Mouse (Mus musculus) liver, embryonic 11.5 days (tissue): Measurements from ENCODE around the gene Mfsd9. TPM values are rescaled to one million over a fixed set of nuclear protein-coding genes. Genes with fewer than 3 reads are reported as not detected.

Experiments
- ATAC-seq: fragments of 200-750 bp; cut with Nextera tagmentation; replicated peaks from 2 replicates; pipeline ENCODE4 v1.8.0; 2017; ENCODE audit warnings: moderate number of reproducible peaks, mild to moderate bottlenecking, moderate TSS enrichment, moderate library complexity; ENCODE audit not compliant: low FRiP score
- DNase-seq: peaks from one replicate; pipeline ENCODE4 v3.0.0-alpha.2; 2017; ENCODE audit warnings: low spot score
- H3K27ac ChIP-seq: fragments of 300-500 bp; sonication (generic); 2 replicates; pipeline ENCODE4 v1.5.1; 2014; ENCODE audit warnings: mild to moderate bottlenecking, low read depth, low read length, control low read depth
- H3K27me3 ChIP-seq: fragments of 300-500 bp; sonication (generic); replicated peaks from 2 replicates; pipeline ENCODE4 v1.6.1; 2014; ENCODE audit warnings: low read length, mixed read lengths; ENCODE audit not compliant: control insufficient read depth, insufficient read depth
- H3K36me3 ChIP-seq: fragments of 300-500 bp; sonication (generic); 2 replicates; pipeline ENCODE4 v1.6.1; 2014; ENCODE audit warnings: mild to moderate bottlenecking, low read length, moderate library complexity, mixed read lengths; ENCODE audit not compliant: control insufficient read depth, insufficient read depth
- H3K4me1 ChIP-seq: fragments of 300-500 bp; sonication (generic); replicated peaks from 2 replicates; pipeline ENCODE4 v1.6.1; 2014; ENCODE audit warnings: low read length, mixed read lengths; ENCODE audit not compliant: control insufficient read depth, insufficient read depth
- H3K4me2 ChIP-seq: fragments of 300-500 bp; sonication (generic); 2 replicates; pipeline ENCODE4 v1.6.1; 2014; ENCODE audit warnings: mild to moderate bottlenecking, control low read depth, moderate library complexity
- H3K4me3 ChIP-seq: fragments of 300-500 bp; sonication (generic); 2 replicates; pipeline ENCODE4 v1.5.1; 2014; ENCODE audit warnings: low read depth, low read length, control low read depth
- H3K9ac ChIP-seq: fragments of 300-500 bp; sonication (generic); 2 replicates; pipeline ENCODE4 v1.6.1; 2014; ENCODE audit warnings: low read depth, low read length, control low read depth
- H3K9me3 ChIP-seq: fragments of 300-500 bp; sonication (generic); 2 replicates; pipeline ENCODE4 v1.6.1; 2016; ENCODE audit warnings: low read length, inconsistent platforms, mixed read lengths; ENCODE audit not compliant: control insufficient read depth
- WGBS: fragments of 180-500 bp; shearing (Covaris S2); extraction: QIAGEN DNeasy Blood & Tissue Kit; methylation state at CpG from one replicate; pipeline ENCODE4 v1.1.7; 2014; 5-methylcytosine and 5-hydroxymethylcytosine counted together
- polyA plus RNA-seq: library from polyadenylated mRNA; unstranded; fragments of >200 nt; fragmentation: Nextera tagmentation; extraction: Ambion mirVana; gene quantifications from 2 replicates; pipeline ENCODE4 v1.2.1, GENCODE M21; 2014

Mfsd9 gene
- polyA plus RNA-seq, 1 experiment from 2014 or later = 2.1 TPM

GRCm38 (mm10) chr1:40771196-40771970 lies 19.1 kb downstream of the Mfsd9 start:
- Histone ChIP-seq H3K9ac (no peak overlapping the region), H3K4me2 (peak overlapping the region; percentile 54), H3K36me3 (no peaks in the 10 kb centered on the region), H3K9me3 (no peaks in the 10 kb centered on the region), H3K4me1 (no peaks in the 10 kb centered on the region; the same call in 1 of the 2 replicates), H3K27ac (0 out of 2 replicates have a peak overlapping the region, but pooled peaks have one; percentile 28), H3K4me3 (peak overlapping the region; percentile 23; the same call in 1 of the 2 replicates), H3K27me3 (no peaks in the 10 kb centered on the region)
- DNase-seq = no peak
- peak; percentile 88 for ATAC-seq
- 79% methylated on average over 7 of the region's 7 CpGs for WGBS

GRCm38 (mm10) chr1:40769331-40769894 lies 21.1 kb downstream of the Mfsd9 start:
- no peaks in the 10 kb centered on the region; the same call in 1 of the 2 replicates for H3K4me1 ChIP-seq
- no peak for ATAC-seq
- DNase-seq = no peak
- H3K4me3 ChIP-seq = no peak overlapping the region
- WGBS = 74% methylated on average over 4 of the region's 4 CpGs
- H3K9me3 ChIP-seq = no peaks in the 10 kb centered on the region
- H3K4me2 ChIP-seq = no peak overlapping the region
- no peaks in the 10 kb centered on the region for H3K36me3 ChIP-seq
- H3K27me3 ChIP-seq = no peaks in the 10 kb centered on the region
- H3K27ac ChIP-seq = no peak overlapping the region
- no peak overlapping the region for H3K9ac ChIP-seq

DNA sequence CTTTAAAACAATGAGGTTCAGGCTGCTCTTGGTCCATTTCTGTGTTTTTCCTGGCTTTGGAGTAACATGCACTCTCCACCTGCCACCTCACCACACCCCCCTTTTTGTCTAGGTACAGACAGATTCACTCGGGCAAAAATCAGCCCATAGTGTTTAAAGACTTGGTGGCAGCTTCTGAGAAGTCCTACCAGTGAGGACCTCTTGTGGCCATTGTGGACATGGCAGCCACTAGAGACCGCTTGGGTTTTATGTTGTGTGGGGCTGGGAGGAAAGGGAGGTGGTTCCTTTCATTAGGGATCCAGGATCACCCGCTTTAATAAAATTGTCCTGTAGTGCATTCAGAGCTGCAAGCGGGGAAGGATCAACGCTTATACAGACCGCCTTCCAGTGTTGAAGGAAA lies 21.9 kb downstream of the Mfsd9 start:
- Histone ChIP-seq H3K9me3 (no peaks in the 10 kb centered on the region), H3K27me3 (no peaks in the 10 kb centered on the region), H3K36me3 (no peaks in the 10 kb centered on the region), H3K4me1 (no peaks in the 10 kb centered on the region; the same call in 1 of the 2 replicates), H3K4me2 (no peak overlapping the region), H3K27ac (no peak overlapping the region), H3K9ac (no peak overlapping the region), H3K4me3 (no peak overlapping the region)
- WGBS = 31% methylated on average over 6 of the region's 6 CpGs
- DNase-seq (no peak), ATAC-seq (peak; percentile 33; the same call in 1 of the 2 replicates)

GRCm38 (mm10) chr1:40767588-40767987 lies 22.9 kb downstream of the Mfsd9 start:
- no peak overlapping the region for H3K4me3 ChIP-seq

GRCm38 (mm10) chr1:40765521-40765920 lies 25.0 kb downstream of the Mfsd9 start:
- Histone ChIP-seq H3K4me3 (no peak overlapping the region), H3K27me3 (no peaks in the 10 kb centered on the region), H3K9ac (no peak overlapping the region), H3K4me2 (no peak overlapping the region), H3K9me3 (no peaks in the 10 kb centered on the region), H3K27ac (no peak overlapping the region), H3K36me3 (no peaks in the 10 kb centered on the region), H3K4me1 (no peaks in the 10 kb centered on the region; the same call in 1 of the 2 replicates)
- DNase-seq = peak; percentile 19
- WGBS = 89% methylated on average over 12 of the region's 12 CpGs
- ATAC-seq = no peak

More at GRCm38 (mm10) chr1:40767588-40767987, 22.9 kb downstream of the Mfsd9 start:
- no peak overlapping the region for H3K4me2 ChIP-seq
- no peaks in the 10 kb centered on the region for H3K36me3 ChIP-seq
- no peaks in the 10 kb centered on the region for H3K9me3 ChIP-seq
- H3K27ac ChIP-seq = no peak overlapping the region
- ATAC-seq = no peak
- no peaks in the 10 kb centered on the region for H3K27me3 ChIP-seq
- DNase-seq = no peak
- no peak overlapping the region for H3K9ac ChIP-seq
- WGBS = 77% methylated on average over 18 of the region's 18 CpGs
- H3K4me1 ChIP-seq = no peaks in the 10 kb centered on the region; the same call in 1 of the 2 replicates

- Histone ChIP-seq H3K4me2 (no peak overlapping the region), H3K27ac (no peak overlapping the region), H3K4me3 (no peak overlapping the region), H3K36me3 (no peaks in the 10 kb centered on the region), H3K4me1 (no peaks in the 10 kb centered on the region), H3K9ac (no peak overlapping the region), H3K9me3 (no peaks in the 10 kb centered on the region), H3K27me3 (no peaks in the 10 kb centered on the region)
- WGBS = 80% methylated on average over 15 of the region's 15 CpGs
- DNase-seq (peak; percentile 21), ATAC-seq (no peak)
These were observed 25.7 kb downstream of the Mfsd9 start for GRCm38 (mm10) chr1:40764701-40765275.

DNA sequence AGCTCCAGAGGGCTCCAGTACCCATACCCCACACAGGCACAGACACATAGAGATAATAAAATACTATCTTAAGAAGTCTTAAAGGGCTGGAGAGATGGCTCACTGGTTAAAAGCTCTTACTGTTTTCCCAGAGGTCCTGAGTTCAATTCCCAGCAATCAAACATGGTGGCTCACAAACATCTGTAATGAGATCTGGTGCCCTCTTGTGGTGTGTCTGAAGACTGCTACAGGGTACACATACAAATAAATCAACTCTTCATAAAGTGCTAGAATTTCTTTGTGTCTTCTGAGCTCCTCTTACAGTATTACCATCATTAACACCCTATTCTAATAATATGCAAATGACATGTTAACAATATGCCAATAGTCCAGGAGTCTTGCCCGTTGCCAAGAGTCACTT lies 26.4 kb downstream of the Mfsd9 start:
- H3K9me3 ChIP-seq = no peaks in the 10 kb centered on the region
- ATAC-seq (no peak), DNase-seq (no peak)
- H3K4me1 ChIP-seq = no peaks in the 10 kb centered on the region
- H3K9ac ChIP-seq = no peak overlapping the region
- H3K4me2 ChIP-seq = no peak overlapping the region
- 86% methylated on average over 1 of the region's 1 CpGs for WGBS
- H3K4me3 ChIP-seq = no peak overlapping the region
- H3K27ac ChIP-seq = no peak overlapping the region
- H3K27me3 ChIP-seq = no peaks in the 10 kb centered on the region
- no peaks in the 10 kb centered on the region for H3K36me3 ChIP-seq

- Histone ChIP-seq H3K4me3 (no peak overlapping the region), H3K4me2 (no peak overlapping the region), H3K36me3 (no peaks in the 10 kb centered on the region), H3K9me3 (no peaks in the 10 kb centered on the region), H3K27me3 (no peaks in the 10 kb centered on the region), H3K4me1 (no peaks in the 10 kb centered on the region), H3K9ac (no peak overlapping the region), H3K27ac (no peak overlapping the region)
- DNase-seq = no peak
- ATAC-seq = no peak
- WGBS = 83% methylated on average over 6 of the region's 6 CpGs
These were observed 30.6 kb downstream of the Mfsd9 start for GRCm38 (mm10) chr1:40759751-40760445.
